Mouse (Mus musculus) forebrain, embryonic 13.5 days (tissue): ENCODE data around the gene Dph1. TPM values are rescaled to one million over a fixed set of nuclear protein-coding genes. Genes with fewer than 3 reads are reported as not detected.
A peak's percentile ranks its signal among the peaks of the same experiment; 100 is the strongest.

Experiments used
- ATAC-seq: fragments of 200-750 bp; cut with Nextera tagmentation; 2 replicates; pipeline ENCODE4 v1.8.0; 2017
- H3K27ac ChIP-seq: fragments of 300-500 bp; sonication (generic); 2 replicates; pipeline ENCODE4 v1.5.1; 2015; ENCODE audit warnings: inconsistent platforms, mild to moderate bottlenecking, moderate library complexity
- H3K27me3 ChIP-seq: fragments of 300-500 bp; sonication (generic); 2 replicates; pipeline ENCODE4 v1.6.1; 2015; ENCODE audit warnings: mild to moderate bottlenecking, inconsistent platforms
- H3K36me3 ChIP-seq: fragments of 300-500 bp; sonication (generic); 2 replicates; pipeline ENCODE4 v1.6.1; 2015; ENCODE audit warnings: mild to moderate bottlenecking, inconsistent platforms; ENCODE audit not compliant: poor library complexity, severe bottlenecking
- H3K4me1 ChIP-seq: fragments of 300-500 bp; sonication (generic); 2 replicates; pipeline ENCODE4 v1.6.1; 2015; ENCODE audit warnings: inconsistent platforms
- H3K4me2 ChIP-seq: fragments of 300-500 bp; sonication (generic); 2 replicates; pipeline ENCODE4 v1.6.1; 2015; ENCODE audit warnings: inconsistent platforms, mild to moderate bottlenecking, moderate library complexity
- H3K4me3 ChIP-seq: fragments of 300-500 bp; sonication (generic); 2 replicates; pipeline ENCODE4 v1.5.1; 2015; ENCODE audit warnings: mild to moderate bottlenecking, inconsistent platforms
- H3K9ac ChIP-seq: fragments of 300-500 bp; sonication (generic); 2 replicates; pipeline ENCODE4 v1.6.1; 2015; ENCODE audit warnings: mild to moderate bottlenecking, inconsistent platforms
- H3K9me3 ChIP-seq: fragments of 300-500 bp; sonication (generic); replicated peaks from 2 replicates; pipeline ENCODE4 v1.6.1; 2016; ENCODE audit warnings: inconsistent platforms
- WGBS: fragments of 180-500 bp; shearing (Covaris S2); methylation state at CpG from one replicate; pipeline ENCODE4 v1.1.7; 2015; 5-methylcytosine and 5-hydroxymethylcytosine counted together
- microRNA counts: library from miRNA; unstranded; fragments of <30 nt; microRNA quantifications from one replicate; lab custom pipeline; 2016
- microRNA-seq: library from miRNA; unstranded; fragments of <30 nt; microRNA quantifications from one replicate; pipeline ENCODE4, GENCODE M21; 2016
- polyA plus RNA-seq: library from polyadenylated mRNA; unstranded; fragments of >200 nt; fragmentation: Nextera tagmentation; extraction: Ambion mirVana; gene quantifications from 2 replicates; pipeline ENCODE4 v1.2.1, GENCODE M21; 2015

Dph1 gene
- polyA plus RNA-seq, 1 experiment from 2014 or later = 13.9 TPM

DNA sequence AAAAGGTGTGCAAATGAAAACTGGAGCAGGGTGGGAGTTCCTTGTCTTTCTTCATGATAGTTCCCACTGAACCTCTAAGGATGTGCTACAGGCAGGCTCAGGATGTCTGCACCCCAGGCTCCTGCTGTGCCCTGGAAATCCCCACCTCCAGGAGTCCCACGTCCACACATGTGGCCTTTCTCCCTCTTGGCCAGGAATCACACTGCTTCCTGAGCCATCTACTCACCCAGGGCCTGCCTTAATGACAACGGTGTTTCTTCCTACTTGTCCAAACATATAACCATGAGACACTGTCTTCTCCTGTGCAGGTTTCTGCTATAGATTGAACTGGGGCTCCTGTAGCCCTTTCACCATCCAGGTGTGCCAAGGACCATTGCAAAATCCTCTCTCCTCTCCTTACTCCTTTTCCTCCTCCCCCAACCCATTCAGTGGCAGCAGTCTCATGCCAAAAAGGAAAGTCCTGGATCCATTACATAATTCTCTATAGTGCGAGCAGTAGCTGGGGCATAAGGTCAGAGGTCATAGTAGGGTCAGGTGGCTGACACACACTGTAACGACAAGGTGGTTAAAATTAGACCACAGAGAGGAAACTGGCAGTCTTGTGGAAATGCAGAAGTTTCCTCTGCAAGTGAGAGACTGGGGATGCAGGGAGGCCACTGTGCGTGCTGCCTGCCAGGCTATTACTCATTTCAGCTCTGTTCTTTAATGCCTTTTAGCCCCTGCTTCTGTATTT lies 54.2 kb downstream of the Dph1 start:
- Histone ChIP-seq H3K4me3 (no peak overlapping the region), H3K9me3 (no peaks in the 10 kb centered on the region), H3K27me3 (no peaks in the 10 kb centered on the region), H3K27ac (no peak overlapping the region), H3K9ac (no peak overlapping the region), H3K4me1 (peaks cover 36% of the 10 kb centered on the region), H3K4me2 (no peak overlapping the region), H3K36me3 (peaks cover 15% of the 10 kb centered on the region; the same call in 1 of the 2 replicates)
- no peak for ATAC-seq
- WGBS = 79% methylated on average over 5 of the region's 5 CpGs

DNA sequence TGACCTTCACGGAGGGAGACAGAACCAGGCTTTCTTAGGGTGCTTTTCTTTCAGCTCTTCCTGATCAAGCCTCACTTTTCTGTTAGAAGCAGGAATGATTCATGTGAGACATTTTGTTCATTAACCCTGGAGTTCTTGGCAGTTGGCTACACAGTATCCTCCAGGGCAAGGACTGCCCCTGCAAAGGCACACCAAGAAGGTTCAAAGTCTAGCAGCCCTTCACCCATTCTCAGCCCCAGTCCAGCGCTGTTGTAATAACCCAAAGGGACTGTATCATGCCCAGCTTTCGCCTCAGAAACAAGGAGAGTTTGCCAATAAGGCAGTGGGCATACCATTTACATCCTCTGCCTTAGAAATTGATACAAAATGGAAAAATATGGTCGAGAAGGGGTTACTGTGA lies 55.7 kb downstream of the Dph1 start:
- no peak for ATAC-seq
- H3K4me3 ChIP-seq = no peak overlapping the region
- H3K27ac ChIP-seq = no peak overlapping the region
- H3K9me3 ChIP-seq = no peaks in the 10 kb centered on the region
- peaks cover 10% of the 10 kb centered on the region; the same call in 1 of the 2 replicates for H3K36me3 ChIP-seq
- H3K4me1 ChIP-seq = peaks cover 36% of the 10 kb centered on the region
- 96% methylated on average over 4 of the region's 4 CpGs for WGBS
- H3K4me2 ChIP-seq = no peak overlapping the region
- no peak overlapping the region for H3K9ac ChIP-seq
- H3K27me3 ChIP-seq = no peaks in the 10 kb centered on the region

- Histone ChIP-seq H3K4me3 (no peak overlapping the region), H3K27me3 (no peaks in the 10 kb centered on the region), H3K9me3 (no peaks in the 10 kb centered on the region), H3K4me2 (no peak overlapping the region), H3K27ac (peak overlapping the region; percentile 59; the same call in 1 of the 2 replicates), H3K4me1 (peaks cover 36% of the 10 kb centered on the region), H3K36me3 (peaks cover 6% of the 10 kb centered on the region; the same call in 1 of the 2 replicates), H3K9ac (no peak overlapping the region)
- WGBS = 74% methylated on average over 5 of the region's 5 CpGs
- ATAC-seq = no peak
These were observed 56.5 kb downstream of the Dph1 start for GRCm38 (mm10) chr11:75134485-75135068.

DNA sequence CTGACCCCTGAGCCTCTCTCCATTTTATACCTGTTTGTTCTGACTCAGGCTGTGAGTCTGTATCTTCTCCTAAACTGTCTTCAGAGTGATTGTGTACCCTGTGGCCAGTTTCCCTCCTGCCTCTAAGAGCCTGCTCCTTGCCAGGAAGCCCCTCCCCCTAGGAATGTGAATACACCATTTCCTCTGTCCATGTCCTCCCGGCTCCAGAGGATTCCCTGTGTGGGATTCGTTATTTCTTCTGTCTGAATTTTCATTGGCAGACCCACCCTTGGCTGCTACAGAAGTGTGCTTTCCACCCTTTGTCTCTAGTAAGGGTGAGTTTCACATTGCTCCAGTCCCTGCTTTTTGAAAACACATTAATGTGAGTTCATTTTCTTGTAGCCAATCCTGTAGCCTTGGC lies 57.1 kb downstream of the Dph1 start:
- Histone ChIP-seq H3K27ac (peak overlapping the region; percentile 59), H3K27me3 (no peaks in the 10 kb centered on the region), H3K9me3 (no peaks in the 10 kb centered on the region), H3K36me3 (no peaks in the 10 kb centered on the region), H3K4me1 (peaks cover 36% of the 10 kb centered on the region), H3K4me3 (no peak overlapping the region), H3K9ac (no peak overlapping the region), H3K4me2 (0 out of 2 replicates have a peak overlapping the region, but pooled peaks have one; percentile 4)
- WGBS = 1% methylated on average over 2 of the region's 2 CpGs
- ATAC-seq = peak; percentile 69; the same call in 1 of the 2 replicates

DNA sequence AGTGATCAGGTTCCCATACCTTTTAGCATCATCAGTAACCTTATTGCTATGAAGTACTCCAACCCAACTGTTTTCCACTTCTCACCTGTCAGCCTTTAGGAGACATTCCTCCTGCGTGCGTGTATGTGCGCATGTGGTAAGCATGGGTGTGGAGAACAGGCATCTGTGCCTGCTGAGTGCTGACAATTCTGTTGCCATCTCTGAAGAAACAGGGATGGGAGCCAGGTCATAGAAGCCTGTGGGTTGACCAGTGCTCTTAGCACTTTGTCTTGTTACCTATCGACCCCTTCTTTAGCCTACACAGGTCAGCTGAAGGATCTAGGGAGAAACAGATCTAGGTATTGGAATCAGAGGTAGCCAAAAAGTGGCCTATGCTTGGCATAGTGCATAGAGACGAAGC lies 57.6 kb downstream of the Dph1 start:
- 81% methylated on average over 5 of the region's 5 CpGs for WGBS
- H3K27ac ChIP-seq = peak overlapping the region; percentile 59

GRCm38 (mm10) chr11:75132278-75132677 lies 58.8 kb downstream of the Dph1 start:
- peaks cover 36% of the 10 kb centered on the region for H3K4me1 ChIP-seq
- H3K9me3 ChIP-seq = no peaks in the 10 kb centered on the region
- H3K27me3 ChIP-seq = no peaks in the 10 kb centered on the region
- no peak overlapping the region for H3K27ac ChIP-seq
- no peaks in the 10 kb centered on the region for H3K36me3 ChIP-seq
- no peak overlapping the region for H3K4me3 ChIP-seq
- H3K9ac ChIP-seq = no peak overlapping the region
- H3K4me2 ChIP-seq = no peak overlapping the region
- WGBS = 70% methylated on average over 5 of the region's 5 CpGs
- ATAC-seq = 0 out of 2 replicates have a peak, but pooled peaks have one; percentile 50

More for the DNA sequence above, 57.6 kb downstream of the Dph1 start:
- H3K4me2 ChIP-seq = no peak overlapping the region
- H3K9ac ChIP-seq = 0 out of 2 replicates have a peak overlapping the region, but pooled peaks have one; percentile 9
- no peak overlapping the region for H3K4me3 ChIP-seq
- no peaks in the 10 kb centered on the region for H3K27me3 ChIP-seq
- ATAC-seq = no peak
- H3K4me1 ChIP-seq = peaks cover 36% of the 10 kb centered on the region
- H3K36me3 ChIP-seq = no peaks in the 10 kb centered on the region
- no peaks in the 10 kb centered on the region for H3K9me3 ChIP-seq

GRCm38 (mm10) chr11:75131300-75131699 lies 59.7 kb downstream of the Dph1 start:
- no peak overlapping the region for H3K4me2 ChIP-seq
- peaks cover 36% of the 10 kb centered on the region for H3K4me1 ChIP-seq
- H3K4me3 ChIP-seq = no peak overlapping the region
- no peak overlapping the region for H3K9ac ChIP-seq
- 85% methylated on average over 4 of the region's 4 CpGs for WGBS
- no peak overlapping the region for H3K27ac ChIP-seq
- H3K27me3 ChIP-seq = no peaks in the 10 kb centered on the region
- no peak for ATAC-seq
- no peaks in the 10 kb centered on the region for H3K9me3 ChIP-seq
- H3K36me3 ChIP-seq = no peaks in the 10 kb centered on the region

DNA sequence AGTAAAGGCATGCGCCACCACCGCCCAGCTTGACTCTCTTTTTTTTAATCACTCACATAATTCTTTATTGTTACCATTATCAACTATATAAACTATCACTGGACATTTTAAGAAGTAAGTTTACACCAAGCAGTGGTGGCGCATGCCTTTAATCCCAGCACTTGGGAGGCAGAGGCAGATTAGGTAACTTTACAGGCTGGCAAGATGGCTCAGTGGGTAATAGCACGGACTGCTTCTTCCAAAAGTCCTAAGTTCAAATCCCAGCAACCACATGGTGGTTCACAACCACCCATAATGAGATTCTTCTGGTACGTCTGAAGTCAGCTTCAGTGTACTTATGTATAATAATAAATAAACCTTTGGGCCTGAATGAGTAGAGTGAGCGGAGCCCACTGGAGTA lies 61.6 kb downstream of the Dph1 start:
- Histone ChIP-seq H3K4me3 (no peak overlapping the region), H3K27ac (no peak overlapping the region), H3K36me3 (no peaks in the 10 kb centered on the region), H3K4me1 (peaks cover 26% of the 10 kb centered on the region), H3K9me3 (no peaks in the 10 kb centered on the region), H3K27me3 (no peaks in the 10 kb centered on the region), H3K9ac (no peak overlapping the region), H3K4me2 (no peak overlapping the region)
- ATAC-seq = no peak
- 94% methylated on average over 6 of the region's 6 CpGs for WGBS

MicroRNAs within 50 kb of the gene (microRNA counts, 519-probe panel; counts per million panel counts)
- microRNA mmu-miR-132 (lab: Ali Mortazavi, UCI) = 3,808 counts per million, percentile 75 among the panel's probes with 10 or more counts
- 2,231 counts per million, percentile 59 among the panel's probes with 10 or more counts for microRNA mmu-miR-212 (lab: Ali Mortazavi, UCI)

Small RNA genes within 50 kb of the gene (microRNA-seq; reads per million reads assigned to microRNA genes)
- gene Mir132 (284 reads per million, percentile 64 among the genes with 10 or more reads in this experiment), gene Mir212 (24.4 reads per million, percentile 33 among the genes with 10 or more reads in this experiment)

Other genes with a start within 250 kb of the Dph1 start
- gene Hic1, start 21.7 kb downstream of the Dph1 start, polyA plus RNA-seq = 1.2 and 1.5 TPM in 2 replicates
- 22.8 and 25.1 TPM in 2 replicates for gene Ovca2, start 12.4 kb downstream of the Dph1 start, polyA plus RNA-seq
- gene Rtn4rl1, start 2.5 kb upstream of the Dph1 start, polyA plus RNA-seq = 2.2 and 2.6 TPM in 2 replicates
- 99.6 and 110 TPM in 2 replicates for gene Rpa1, start 157.1 kb upstream of the Dph1 start, polyA plus RNA-seq
- 17.7 and 17.8 TPM in 2 replicates for gene Smyd4, start 157.2 kb upstream of the Dph1 start, polyA plus RNA-seq
- 15.5 and 19.0 TPM in 2 replicates for gene Serpinf1, start 231.5 kb upstream of the Dph1 start, polyA plus RNA-seq
- gene Serpinf2, start 248.3 kb upstream of the Dph1 start, polyA plus RNA-seq = 0.42 TPM in 1 of 2 replicates, not detected in the other